Mouse (Mus musculus) intestine, postnatal 0 days (tissue): ENCODE data around the gene Skap1. TPM values are rescaled to one million over a fixed set of nuclear protein-coding genes. Genes with fewer than 3 reads are reported as not detected.

Experiments used
- ATAC-seq: fragments of 200-750 bp; cut with Nextera tagmentation; 2 replicates; pipeline ENCODE4 v1.8.0; 2017; ENCODE audit warnings: mild to moderate bottlenecking, moderate TSS enrichment, moderate library complexity
- H3K27ac ChIP-seq: fragments of 300-500 bp; sonication (generic); 2 replicates; pipeline ENCODE4 v1.5.1; 2014; ENCODE audit warnings: mild to moderate bottlenecking, low read depth, low read length, moderate library complexity
- H3K27me3 ChIP-seq: fragments of 300-500 bp; sonication (generic); replicated peaks from 2 replicates; pipeline ENCODE4 v1.6.1; 2014; ENCODE audit warnings: low read length, mixed read lengths; ENCODE audit not compliant: control insufficient read depth, insufficient read depth
- H3K36me3 ChIP-seq: fragments of 300-500 bp; sonication (generic); 2 replicates; pipeline ENCODE4 v1.6.1; 2014; ENCODE audit warnings: mild to moderate bottlenecking, moderate library complexity; ENCODE audit not compliant: control insufficient read depth, insufficient read depth
- H3K4me1 ChIP-seq: fragments of 300-500 bp; sonication (generic); replicated peaks from 2 replicates; pipeline ENCODE4 v1.6.1; 2014; ENCODE audit warnings: antibody characterized with exemption, low read length, mixed read lengths; ENCODE audit not compliant: control insufficient read depth, insufficient read depth
- H3K4me2 ChIP-seq: fragments of 300-500 bp; sonication (generic); replicated peaks from 2 replicates; pipeline ENCODE4 v1.6.1; 2014; ENCODE audit warnings: low read depth, mild to moderate bottlenecking, moderate library complexity
- H3K4me3 ChIP-seq: fragments of 300-500 bp; sonication (generic); 2 replicates; pipeline ENCODE4 v1.5.1; 2014; ENCODE audit warnings: low read depth, low read length
- H3K9ac ChIP-seq: fragments of 300-500 bp; sonication (generic); 2 replicates; pipeline ENCODE4 v1.6.1; 2014; ENCODE audit warnings: mild to moderate bottlenecking, low read depth, low read length
- H3K9me3 ChIP-seq: fragments of 300-500 bp; sonication (generic); 2 replicates; pipeline ENCODE4 v1.6.1; 2016; ENCODE audit warnings: mixed run types; ENCODE audit not compliant: control insufficient read depth
- CTCF ChIP-seq: sonication (generic); IDR thresholded peaks from 2 replicates; pipeline ENCODE4 v1.5.1; 2016; ENCODE audit warnings: low read depth, mild to moderate bottlenecking, control low read depth, antibody characterized with exemption, moderate library complexity
- whole genome bisulfite sequencing: fragments of 180-500 bp; shearing (Covaris S2); extraction: QIAGEN DNeasy Blood & Tissue Kit; methylation state at CpG from one replicate; pipeline ENCODE4 v1.1.7; 2014; 5-methylcytosine and 5-hydroxymethylcytosine counted together
- polyA plus RNA-seq: library from polyadenylated mRNA; unstranded; fragments of >200 nt; fragmentation: Nextera tagmentation; extraction: Ambion mirVana; gene quantifications from 2 replicates; pipeline ENCODE4 v1.2.1, GENCODE M21; 2015

The Skap1 gene
- polyA plus RNA-seq, 1 experiment from 2014 or later, result 0.46 TPM

DNA sequence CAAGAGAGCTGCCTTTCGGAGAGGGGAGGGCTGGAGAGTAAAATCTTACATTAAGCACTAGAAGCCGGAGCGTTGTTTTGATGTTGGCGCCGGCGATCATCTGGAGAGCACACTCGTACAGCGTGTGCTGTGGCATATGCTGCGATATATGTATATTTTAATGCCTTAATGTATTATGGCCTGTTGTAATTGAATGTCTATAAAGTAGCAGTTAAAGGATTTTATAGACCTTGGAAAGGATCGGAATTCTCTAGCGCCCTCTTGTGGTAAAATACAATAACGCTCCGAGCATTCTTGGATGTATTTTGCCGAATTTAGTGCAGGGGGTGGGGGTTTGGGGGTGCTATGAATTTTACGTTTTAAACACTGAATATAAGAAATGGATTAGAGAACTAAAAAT, 88.7 kb downstream of the Skap1 start:
- Histone ChIP-seq H3K4me1 (no peaks in the 10 kb centered on the region), H3K9ac (no peak overlapping the region), H3K4me2 (no peak overlapping the region; the same call in 1 of the 2 replicates), H3K27me3 (peaks cover 7% of the 10 kb centered on the region; the same call in 1 of the 2 replicates), H3K27ac (no peak overlapping the region), H3K4me3 (no peak overlapping the region), H3K36me3 (no peaks in the 10 kb centered on the region), H3K9me3 (no peaks in the 10 kb centered on the region)
- WGBS, result 14% methylated on average over 15 of the region's 15 CpGs
- ATAC-seq, result no peak
- peak; percentile 78 for TF ChIP-seq CTCF

DNA sequence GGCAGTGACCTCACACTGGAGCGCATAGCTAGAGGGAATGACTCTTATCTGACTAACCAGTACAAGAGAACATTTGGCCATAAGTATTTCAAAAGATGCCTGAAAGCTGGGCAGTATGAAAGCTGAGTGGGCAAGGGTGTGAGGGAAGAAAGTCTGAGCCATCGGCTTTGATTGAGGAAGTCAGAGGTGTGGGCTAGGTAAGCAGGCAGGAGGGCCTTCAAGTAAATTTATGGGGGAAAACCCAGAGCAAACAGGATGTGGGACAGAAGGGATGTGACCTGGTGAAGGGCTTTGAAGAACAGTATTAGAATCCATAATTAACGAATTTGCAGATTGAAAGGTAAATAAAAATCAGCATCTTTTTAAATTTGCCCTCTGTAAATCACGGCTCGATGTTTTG, 95.8 kb downstream of the Skap1 start:
- Histone ChIP-seq H3K4me1 (no peaks in the 10 kb centered on the region), H3K4me3 (no peak overlapping the region), H3K27me3 (no peaks in the 10 kb centered on the region), H3K9ac (no peak overlapping the region), H3K4me2 (no peak overlapping the region), H3K9me3 (peaks cover 2% of the 10 kb centered on the region; the same call in 1 of the 2 replicates), H3K36me3 (no peaks in the 10 kb centered on the region), H3K27ac (no peak overlapping the region)
- WGBS, result 51% methylated on average over 5 of the region's 5 CpGs
- TF ChIP-seq CTCF, result no peak
- ATAC-seq, result no peak

DNA sequence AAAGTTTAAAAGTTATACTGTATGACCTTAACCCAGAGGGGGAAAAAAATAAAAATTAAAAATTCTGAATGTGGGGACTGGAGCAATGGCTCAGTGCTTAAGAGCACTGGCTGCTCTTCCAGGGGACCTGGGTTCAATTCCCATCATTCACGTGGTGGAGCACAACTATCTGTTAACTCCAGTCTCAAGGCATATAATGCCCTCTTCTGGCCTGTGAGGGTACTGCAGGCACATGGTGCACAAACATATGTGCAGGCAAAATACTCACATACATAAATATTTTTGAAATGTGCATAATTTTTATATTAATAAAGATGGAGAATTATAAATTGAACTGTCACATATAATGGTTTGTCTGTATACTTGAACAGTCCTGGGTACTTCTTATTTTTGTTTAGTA, 99.7 kb downstream of the Skap1 start:
- H3K36me3 ChIP-seq, result no peaks in the 10 kb centered on the region
- no peak overlapping the region for H3K27ac ChIP-seq
- peak; percentile 33 for TF ChIP-seq CTCF
- no peaks in the 10 kb centered on the region for H3K27me3 ChIP-seq
- 74% methylated on average over 1 of the region's 1 CpGs for WGBS
- no peak for ATAC-seq
- H3K9ac ChIP-seq, result no peak overlapping the region
- no peak overlapping the region for H3K4me2 ChIP-seq
- no peak overlapping the region for H3K4me3 ChIP-seq
- H3K4me1 ChIP-seq, result no peaks in the 10 kb centered on the region
- H3K9me3 ChIP-seq, result peaks cover 2% of the 10 kb centered on the region; the same call in 1 of the 2 replicates

DNA sequence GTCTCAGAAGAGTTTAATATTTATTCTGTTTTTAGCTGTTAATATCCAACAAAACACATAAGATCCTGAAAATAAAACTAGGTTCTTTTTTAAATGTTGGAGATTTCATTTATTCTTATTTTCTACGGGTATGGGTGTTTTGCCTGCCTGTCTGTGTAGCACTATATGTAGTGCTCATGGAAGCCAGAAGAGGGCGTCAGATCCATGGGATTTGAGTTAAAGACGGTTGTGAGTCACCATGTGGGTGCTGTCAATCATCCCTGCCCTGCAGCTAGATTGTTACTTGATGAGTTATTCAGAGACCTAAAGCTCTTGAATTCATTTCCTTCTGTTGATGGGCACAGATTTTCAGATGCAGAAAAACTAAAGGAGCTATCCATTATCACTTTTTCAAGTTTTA, 108.1 kb downstream of the Skap1 start:
- H3K4me1 ChIP-seq, result no peaks in the 10 kb centered on the region
- H3K27me3 ChIP-seq, result 0 out of 2 replicates have a peak, but pooled peaks cover 3% of the 10 kb centered on the region
- no peak overlapping the region for H3K27ac ChIP-seq
- 51% methylated on average over 3 of the region's 3 CpGs for WGBS
- H3K4me3 ChIP-seq, result no peak overlapping the region
- no peak overlapping the region for H3K9ac ChIP-seq
- no peaks in the 10 kb centered on the region for H3K36me3 ChIP-seq
- no peak overlapping the region for H3K4me2 ChIP-seq
- no peaks in the 10 kb centered on the region for H3K9me3 ChIP-seq
- no peak for ATAC-seq
- TF ChIP-seq CTCF, result peak; percentile 27; the same call in 1 of the 2 replicates

GRCm38 (mm10) chr11:96576491-96577427, 112.4 kb downstream of the Skap1 start:
- no peak overlapping the region for H3K27ac ChIP-seq
- no peaks in the 10 kb centered on the region for H3K4me1 ChIP-seq
- WGBS, result 51% methylated on average over 14 of the region's 14 CpGs
- 0 out of 2 replicates have a peak, but pooled peaks cover 3% of the 10 kb centered on the region for H3K27me3 ChIP-seq
- no peak for ATAC-seq
- no peaks in the 10 kb centered on the region for H3K36me3 ChIP-seq
- H3K4me2 ChIP-seq, result no peak overlapping the region
- no peak overlapping the region for H3K9ac ChIP-seq
- TF ChIP-seq CTCF, result no peak
- no peak overlapping the region for H3K4me3 ChIP-seq
- no peaks in the 10 kb centered on the region for H3K9me3 ChIP-seq

- Histone ChIP-seq H3K4me2 (peak overlapping the region; percentile 57), H3K4me1 (no peaks in the 10 kb centered on the region), H3K27ac (no peak overlapping the region), H3K36me3 (no peaks in the 10 kb centered on the region), H3K4me3 (peak overlapping the region; percentile 17; the same call in 1 of the 2 replicates), H3K9me3 (no peaks in the 10 kb centered on the region), H3K27me3 (0 out of 2 replicates have a peak, but pooled peaks cover 3% of the 10 kb centered on the region), H3K9ac (no peak overlapping the region)
- peak; percentile 33; the same call in 1 of the 2 replicates for ATAC-seq
- 4% methylated on average over 25 of the region's 25 CpGs for WGBS
- TF ChIP-seq CTCF, result no peak
Observed at GRCm38 (mm10) chr11:96578551-96579283, 114.3 kb downstream of the Skap1 start.
